Mouse (Mus musculus) neural tube, embryonic 11.5 days (tissue): ENCODE results near the gene Pdcl2. TPM values are rescaled to one million over a fixed set of nuclear protein-coding genes. Genes with fewer than 3 reads are reported as not detected.

Experiments
- ATAC-seq: fragments of 200-750 bp; cut with Nextera tagmentation; 2 replicates; pipeline ENCODE4 v1.8.0; 2017; ENCODE audit warnings: moderate number of reproducible peaks, mild to moderate bottlenecking, moderate TSS enrichment, moderate library complexity; ENCODE audit not compliant: insufficient read depth, low FRiP score, low TSS enrichment
- DNase-seq: peaks from one replicate; pipeline ENCODE4 v3.0.0-alpha.2; 2015; ENCODE audit warnings: low spot score
- H3K27ac ChIP-seq: fragments of 300-500 bp; sonication (generic); 2 replicates; pipeline ENCODE4 v1.5.1; 2014; ENCODE audit warnings: low read depth, mild to moderate bottlenecking, low read length
- H3K27me3 ChIP-seq: fragments of 300-500 bp; sonication (generic); 2 replicates; pipeline ENCODE4 v1.6.1; 2014; ENCODE audit warnings: mild to moderate bottlenecking, low read length, mixed read lengths; ENCODE audit not compliant: control insufficient read depth, insufficient read depth
- H3K36me3 ChIP-seq: fragments of 300-500 bp; sonication (generic); 2 replicates; pipeline ENCODE4 v1.6.1; 2014; ENCODE audit warnings: mild to moderate bottlenecking, low read length, moderate library complexity, mixed read lengths; ENCODE audit not compliant: control insufficient read depth, insufficient read depth
- H3K4me1 ChIP-seq: fragments of 300-500 bp; sonication (generic); 2 replicates; pipeline ENCODE4 v1.6.1; 2014; ENCODE audit warnings: low read length, mixed read lengths; ENCODE audit not compliant: control insufficient read depth, insufficient read depth
- H3K4me2 ChIP-seq: fragments of 300-500 bp; sonication (generic); 2 replicates; pipeline ENCODE4 v1.6.1; 2014; ENCODE audit warnings: low read depth, mild to moderate bottlenecking, moderate library complexity
- H3K4me3 ChIP-seq: fragments of 300-500 bp; sonication (generic); 2 replicates; pipeline ENCODE4 v1.5.1; 2014; ENCODE audit warnings: low read depth, low read length
- H3K9ac ChIP-seq: fragments of 300-500 bp; sonication (generic); 2 replicates; pipeline ENCODE4 v1.6.1; 2014; ENCODE audit warnings: mild to moderate bottlenecking, low read length
- H3K9me3 ChIP-seq: fragments of 300-500 bp; sonication (generic); 2 replicates; pipeline ENCODE4 v1.6.1; 2016; ENCODE audit warnings: low read length; ENCODE audit not compliant: control insufficient read depth
- WGBS: fragments of 180-500 bp; shearing (Covaris S2); extraction: QIAGEN DNeasy Blood & Tissue Kit; methylation state at CpG from one replicate; pipeline ENCODE4 v1.1.7; 2014; 5-methylcytosine and 5-hydroxymethylcytosine counted together
- polyA plus RNA-seq: library from polyadenylated mRNA; unstranded; fragments of >200 nt; fragmentation: Nextera tagmentation; extraction: Ambion mirVana; gene quantifications from 2 replicates; pipeline ENCODE4 v1.2.1, GENCODE M21; 2014

Pdcl2 gene
- polyA plus RNA-seq, 1 experiment from 2014 or later = not detected

DNA sequence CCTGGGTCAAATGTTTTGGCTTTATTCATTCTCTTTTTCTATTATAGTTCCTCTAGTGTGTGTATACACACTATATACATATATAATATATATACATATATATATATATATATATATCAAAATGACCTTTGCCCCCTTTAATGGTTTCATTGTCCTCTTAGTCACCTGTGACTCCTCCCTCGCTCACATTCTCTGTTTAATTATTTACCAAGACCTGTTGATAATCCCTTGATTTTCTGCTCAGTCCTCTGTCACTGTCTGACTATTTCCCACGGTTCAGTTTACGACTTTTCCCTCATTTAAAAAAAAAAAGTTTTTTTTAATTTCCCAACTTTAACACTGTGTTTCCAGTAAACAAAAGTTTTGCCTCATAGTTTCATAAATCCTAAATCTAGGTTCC, 24.7 kb downstream of the Pdcl2 start:
- Histone ChIP-seq H3K4me3 (no peak overlapping the region), H3K9ac (no peak overlapping the region), H3K36me3 (no peaks in the 10 kb centered on the region), H3K9me3 (no peaks in the 10 kb centered on the region), H3K27ac (no peak overlapping the region), H3K4me1 (peaks cover 8% of the 10 kb centered on the region; the same call in 1 of the 2 replicates), H3K27me3 (no peaks in the 10 kb centered on the region), H3K4me2 (no peak overlapping the region)
- no peak for ATAC-seq
- WGBS = 44% methylated on average over 3 of the region's 3 CpGs
- DNase-seq = no peak

DNA sequence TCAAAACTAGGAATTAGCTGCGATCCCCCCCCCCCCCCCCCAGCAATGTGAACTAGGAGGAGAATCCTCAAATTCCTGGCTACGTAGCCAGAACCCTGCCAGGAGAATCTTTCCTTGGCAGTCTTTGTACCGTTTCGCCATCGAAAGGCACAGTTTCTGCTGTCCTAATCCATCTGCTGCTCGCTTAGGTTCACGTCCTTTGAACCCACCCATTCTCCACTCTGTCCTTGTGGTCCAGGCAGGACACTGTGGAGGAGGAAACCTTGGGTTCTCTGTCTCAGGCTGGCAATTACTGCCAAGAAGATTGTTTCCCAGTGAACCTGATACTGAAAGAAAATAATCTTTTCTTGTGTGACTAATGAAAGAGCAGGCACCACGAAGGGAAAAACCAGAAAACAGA, 25.3 kb downstream of the Pdcl2 start:
- H3K4me3 ChIP-seq = peak overlapping the region; percentile 84
- peak overlapping the region; percentile 83 for H3K4me2 ChIP-seq
- no peaks in the 10 kb centered on the region for H3K36me3 ChIP-seq
- no peak overlapping the region for H3K9ac ChIP-seq
- peak; percentile 12 for DNase-seq
- no peaks in the 10 kb centered on the region for H3K9me3 ChIP-seq
- H3K27me3 ChIP-seq = no peaks in the 10 kb centered on the region
- H3K4me1 ChIP-seq = peaks cover 8% of the 10 kb centered on the region; the same call in 1 of the 2 replicates
- 4% methylated on average over 8 of the region's 8 CpGs for WGBS
- H3K27ac ChIP-seq = no peak overlapping the region
- no peak for ATAC-seq

DNA sequence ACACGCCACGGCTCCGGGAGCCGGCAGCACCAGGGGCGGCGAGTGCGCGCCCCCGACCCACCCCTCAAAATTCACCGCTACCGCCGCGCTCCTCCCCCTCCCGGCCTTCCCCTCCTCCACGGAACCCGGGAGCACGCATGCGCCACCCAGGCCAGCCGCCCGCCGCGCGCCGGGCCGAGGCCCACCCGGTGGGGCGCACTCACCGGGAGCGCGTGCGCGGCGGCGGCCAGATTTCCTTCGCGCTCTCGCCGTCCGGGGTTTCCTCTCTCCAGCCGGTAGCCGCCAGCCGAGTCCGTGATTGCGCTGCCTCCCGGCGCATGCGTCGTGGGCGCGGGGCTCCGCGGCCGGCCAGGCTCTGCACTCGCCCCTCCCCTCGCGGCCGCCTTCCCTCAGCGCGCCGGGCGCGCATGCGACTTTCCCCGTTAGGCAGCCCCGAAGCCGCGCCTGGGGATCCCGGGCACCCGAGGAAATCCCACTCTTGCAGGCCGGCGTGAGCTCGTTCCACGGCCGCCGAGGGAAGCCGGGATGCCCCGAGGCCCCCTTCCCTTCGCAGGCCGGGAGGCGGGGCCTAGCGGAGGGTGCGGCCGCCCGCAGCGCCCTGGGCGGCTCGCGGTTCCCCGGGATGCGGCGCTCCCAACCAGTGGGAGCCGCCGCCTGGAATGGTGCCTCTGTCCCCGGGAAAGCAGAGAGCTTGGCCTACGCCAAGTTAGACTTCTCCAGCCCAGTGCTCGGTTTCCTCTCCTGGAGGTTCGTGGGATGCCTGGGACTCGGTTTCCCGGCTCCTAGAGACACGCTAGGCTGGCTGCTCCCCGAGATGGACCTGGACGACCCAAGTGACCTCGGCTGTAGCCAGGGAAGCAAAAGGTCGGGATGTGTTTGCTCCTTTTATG, 26.3 kb downstream of the Pdcl2 start, which contains the start of gene Clock:
Gene Clock (minus strand): TSS at position 341 of the 890 bp plus-strand sequence.
- Histone ChIP-seq H3K9me3 (no peaks in the 10 kb centered on the region), H3K4me3 (peak within 1 kb of the TSS; percentile 84), H3K4me2 (peak within 1 kb of the TSS; percentile 83), H3K27me3 (no peaks in the 10 kb centered on the region), H3K36me3 (no peaks in the 10 kb centered on the region), H3K27ac (peak within 1 kb of the TSS; percentile 96), H3K4me1 (peaks cover 8% of the 10 kb centered on the region; the same call in 1 of the 2 replicates), H3K9ac (peak within 1 kb of the TSS; percentile 76)
- peak; percentile 86 for ATAC-seq
- under 1% methylated on average over 65 of the region's 104 CpGs for WGBS
- DNase-seq = peak; percentile 94

DNA sequence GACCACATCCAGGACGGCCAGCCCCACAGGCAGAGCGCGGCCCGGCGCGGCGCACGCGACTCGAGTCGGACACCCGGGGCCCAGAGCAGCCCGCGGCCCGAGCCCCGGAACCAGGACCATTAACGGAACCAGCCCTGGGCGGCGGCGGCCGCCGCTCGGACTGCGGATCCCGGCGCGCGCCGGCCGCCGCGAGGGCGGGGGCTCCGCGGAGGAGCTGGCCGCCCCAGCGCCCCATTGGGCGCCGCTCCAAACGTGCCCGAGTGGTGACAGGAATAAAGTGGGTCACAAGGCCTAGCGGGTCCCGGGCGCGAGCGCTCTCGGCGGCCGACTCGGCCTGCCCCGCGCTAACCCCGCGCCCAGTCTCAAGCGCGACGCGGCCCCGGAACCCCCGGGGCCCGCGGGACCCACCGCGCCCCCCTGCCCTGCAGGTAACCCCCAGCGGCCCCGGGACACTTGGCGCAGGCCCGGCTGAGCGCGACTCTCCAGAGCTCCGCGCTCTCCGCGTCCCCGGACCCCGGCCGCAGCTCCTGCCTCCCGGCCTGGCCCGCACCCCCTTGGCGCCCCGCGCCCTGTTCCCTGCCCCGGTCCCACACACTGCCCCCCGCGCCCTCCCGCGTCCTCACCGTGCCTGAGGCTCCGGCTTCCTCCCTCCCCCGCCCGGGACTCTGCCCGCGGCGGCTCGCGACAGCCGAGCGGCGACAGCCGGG, 27.1 kb downstream of the Pdcl2 start:
- Histone ChIP-seq H3K27me3 (no peaks in the 10 kb centered on the region), H3K4me3 (peak overlapping the region; percentile 84), H3K9me3 (no peaks in the 10 kb centered on the region), H3K9ac (peak overlapping the region; percentile 76), H3K4me1 (peaks cover 8% of the 10 kb centered on the region; the same call in 1 of the 2 replicates), H3K4me2 (peak overlapping the region; percentile 83), H3K27ac (peak overlapping the region; percentile 96), H3K36me3 (no peaks in the 10 kb centered on the region)
- under 1% methylated on average over 58 of the region's 100 CpGs for WGBS
- ATAC-seq (peak; percentile 85), DNase-seq (peak; percentile 84)

DNA sequence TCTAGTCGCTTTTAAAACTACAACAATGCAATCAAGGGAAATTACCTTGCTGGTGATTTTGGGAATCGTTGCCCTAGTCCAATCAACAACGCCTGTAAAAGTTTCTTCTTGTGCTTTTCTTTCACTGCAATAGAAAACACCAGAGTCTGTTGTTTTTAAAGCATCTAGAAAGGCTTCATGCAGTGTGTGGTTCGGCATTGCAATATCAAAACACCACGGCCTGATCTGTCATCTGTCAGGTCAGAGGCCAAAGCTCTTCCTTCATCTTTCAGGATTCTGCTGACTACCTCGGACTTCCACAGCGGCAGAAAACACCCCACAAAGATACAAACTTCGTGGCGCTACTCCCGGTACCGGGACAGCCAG, 27.6 kb downstream of the Pdcl2 start:
- DNase-seq = no peak
- 3% methylated on average over 11 of the region's 11 CpGs for WGBS
- no peaks in the 10 kb centered on the region for H3K36me3 ChIP-seq

DNA sequence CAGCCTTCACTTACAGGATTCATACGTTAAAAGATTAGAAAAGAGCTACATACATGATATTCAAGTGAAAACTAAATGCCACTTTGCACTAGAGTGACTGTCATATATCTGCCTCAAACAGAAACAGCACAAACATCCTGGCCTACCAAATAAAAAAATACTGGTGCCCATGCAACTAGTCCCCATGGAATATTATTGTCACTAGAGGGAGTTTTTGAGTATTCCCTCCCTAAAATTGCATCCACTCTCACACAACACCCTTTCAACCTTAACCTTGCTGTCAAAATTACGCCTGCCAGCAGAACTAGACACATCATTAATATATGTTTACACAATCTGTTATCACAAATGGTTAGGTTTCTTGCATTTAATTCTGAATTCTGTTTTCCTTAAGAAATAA, 28.9 kb downstream of the Pdcl2 start:
- whole genome bisulfite sequencing = 89% methylated on average over 2 of the region's 2 CpGs
- Histone ChIP-seq H3K4me1 (peaks cover 8% of the 10 kb centered on the region; the same call in 1 of the 2 replicates), H3K4me2 (no peak overlapping the region), H3K9ac (no peak overlapping the region), H3K9me3 (no peaks in the 10 kb centered on the region), H3K27me3 (no peaks in the 10 kb centered on the region), H3K36me3 (no peaks in the 10 kb centered on the region), H3K4me3 (no peak overlapping the region), H3K27ac (no peak overlapping the region)
- DNase-seq (no peak), ATAC-seq (no peak)

More for the DNA sequence above, 27.6 kb downstream of the Pdcl2 start:
- Histone ChIP-seq H3K4me2 (peak overlapping the region; percentile 83), H3K9me3 (no peaks in the 10 kb centered on the region), H3K4me1 (peaks cover 8% of the 10 kb centered on the region; the same call in 1 of the 2 replicates), H3K27ac (peak overlapping the region; percentile 96), H3K27me3 (no peaks in the 10 kb centered on the region), H3K9ac (peak overlapping the region; percentile 76), H3K4me3 (peak overlapping the region; percentile 84)
- ATAC-seq = no peak

DNA sequence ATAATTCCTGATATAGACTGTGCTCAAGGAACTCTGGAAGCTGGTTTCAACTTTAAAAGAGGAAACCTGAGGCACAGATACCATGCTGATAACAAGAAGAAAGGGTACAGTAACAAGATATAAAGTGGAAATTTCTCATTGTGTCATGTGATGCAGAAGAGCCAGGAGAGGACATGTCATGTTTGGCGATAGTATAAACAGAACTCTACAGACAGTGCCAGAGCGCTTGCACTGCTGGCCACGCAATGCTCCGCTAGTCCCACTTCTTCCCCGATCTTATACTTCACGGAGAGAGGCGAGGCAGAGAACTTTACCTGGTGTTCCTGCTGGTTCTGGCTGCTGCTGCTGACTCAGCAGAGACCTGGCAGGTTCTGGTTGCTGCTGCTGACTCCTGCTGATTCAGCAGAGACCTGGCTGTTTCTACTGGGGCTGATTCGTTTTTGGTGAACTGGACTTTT, 41.7 kb downstream of the Pdcl2 start:
- Histone ChIP-seq H3K27ac (no peak overlapping the region), H3K4me1 (no peaks in the 10 kb centered on the region), H3K4me3 (no peak overlapping the region), H3K27me3 (no peaks in the 10 kb centered on the region), H3K9ac (no peak overlapping the region), H3K4me2 (no peak overlapping the region), H3K9me3 (no peaks in the 10 kb centered on the region), H3K36me3 (no peaks in the 10 kb centered on the region)
- ATAC-seq (no peak), DNase-seq (no peak)
- 94% methylated on average over 8 of the region's 8 CpGs for WGBS

DNA sequence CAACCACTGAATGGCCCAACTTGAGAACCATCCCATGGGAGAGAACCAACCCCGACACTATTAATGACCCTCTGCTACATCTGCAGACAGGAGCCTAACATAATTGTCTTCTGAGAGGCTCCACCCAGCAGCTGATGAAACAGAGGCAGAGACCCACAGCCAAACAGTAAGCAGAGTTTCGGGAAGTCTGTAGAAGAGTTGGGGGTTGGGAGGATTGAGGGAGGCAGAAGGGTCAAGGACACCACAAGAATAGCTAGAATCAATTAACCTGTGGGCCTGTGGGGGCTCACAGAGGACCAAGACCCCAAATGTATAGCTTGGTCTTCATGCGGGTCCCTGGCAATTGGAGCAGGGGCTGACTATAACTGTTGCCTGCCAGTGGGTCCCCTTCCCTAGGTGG, 42.7 kb downstream of the Pdcl2 start:
- Histone ChIP-seq H3K36me3 (no peaks in the 10 kb centered on the region), H3K4me1 (no peaks in the 10 kb centered on the region), H3K27me3 (no peaks in the 10 kb centered on the region), H3K9ac (no peak overlapping the region), H3K27ac (no peak overlapping the region), H3K4me2 (no peak overlapping the region), H3K4me3 (no peak overlapping the region), H3K9me3 (no peaks in the 10 kb centered on the region)
- DNase-seq = no peak
- 90% methylated on average over 3 of the region's 3 CpGs for WGBS
- ATAC-seq = no peak
